Mouse (Mus musculus) spleen, adult 2 months (tissue): ENCODE measurements around the gene 3110009E18Rik.

Experiments
- CTCF ChIP-seq: fragments of 200-500 bp; IDR thresholded peaks from 2 replicates; pipeline ENCODE4 v1.5.1; 2011; ENCODE audit warnings: mild to moderate bottlenecking, inconsistent platforms; ENCODE audit not compliant: insufficient read depth, insufficient read length, insufficient replicate concordance; ENCODE audit errors: extremely low read depth
- POLR2A ChIP-seq: fragments of 200-500 bp; IDR thresholded peaks from 2 replicates; pipeline ENCODE4 v1.6.1; 2011; ENCODE audit warnings: low read depth, low read length, inconsistent platforms

DNA sequence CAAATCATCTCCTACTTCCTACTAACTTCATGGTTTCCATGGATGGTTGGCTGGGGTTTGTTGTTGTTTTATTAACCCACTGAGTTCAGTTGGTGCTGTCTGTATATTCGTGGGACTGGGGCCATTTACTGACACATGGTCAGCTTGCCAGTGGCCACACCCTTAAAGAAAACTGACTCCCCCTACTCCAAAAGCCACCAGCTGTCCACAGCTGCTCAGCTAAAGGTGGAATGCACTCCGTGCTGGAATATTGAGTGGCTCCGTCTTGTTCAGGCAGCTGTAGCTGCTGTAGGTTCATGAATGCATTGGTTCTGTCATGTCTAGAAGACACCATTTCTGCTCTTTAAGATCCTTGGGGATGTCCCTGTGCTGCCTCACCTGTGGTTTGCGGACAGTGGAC is 102.6 kb downstream of the 3110009E18Rik start:
- TF ChIP-seq POLR2A (no peak), CTCF (no peak)
